Mouse (Mus musculus): Measurements from ENCODE around the gene Syne3.

- TF ChIP-seq POLR2AphosphoS2 (IDR thresholded peaks at IDR 0.05; ENCODE audit: insufficient read length, low read depth) (no peak), POLR2A (IDR thresholded peaks at IDR 0.05; ENCODE audit: insufficient read length, low read depth) (no peak), MYOD1 (IDR thresholded peaks at IDR 0.05; ENCODE audit: control insufficient read depth in 1 of 3, insufficient read length in 2 of 3, low read depth in 2 of 3) (no peak), USF1 (IDR thresholded peaks at IDR 0.05; ENCODE audit: low read depth) (no peak), MAX (IDR thresholded peaks at IDR 0.05; ENCODE audit: low read depth) (no peak), REST (IDR thresholded peaks at IDR 0.05; ENCODE audit: insufficient read depth, insufficient read length) (no peak), TCF12 (IDR thresholded peaks at IDR 0.05; ENCODE audit: insufficient read depth, poor library complexity, severe bottlenecking) (no peak)
These were observed 63.4 kb downstream of the Syne3 start for GRCm38 (mm10) chr12:104946231-104946630.
